Mouse (Mus musculus): ENCODE results near the gene Rimbp2. TPM values are rescaled to one million over a fixed set of nuclear protein-coding genes. Genes with fewer than 3 reads are reported as not detected.
A peak's percentile ranks its signal among the peaks of the same experiment; 100 is the strongest.

Rimbp2 gene
- polyA plus RNA-seq, 1 experiment: not detected

DNA sequence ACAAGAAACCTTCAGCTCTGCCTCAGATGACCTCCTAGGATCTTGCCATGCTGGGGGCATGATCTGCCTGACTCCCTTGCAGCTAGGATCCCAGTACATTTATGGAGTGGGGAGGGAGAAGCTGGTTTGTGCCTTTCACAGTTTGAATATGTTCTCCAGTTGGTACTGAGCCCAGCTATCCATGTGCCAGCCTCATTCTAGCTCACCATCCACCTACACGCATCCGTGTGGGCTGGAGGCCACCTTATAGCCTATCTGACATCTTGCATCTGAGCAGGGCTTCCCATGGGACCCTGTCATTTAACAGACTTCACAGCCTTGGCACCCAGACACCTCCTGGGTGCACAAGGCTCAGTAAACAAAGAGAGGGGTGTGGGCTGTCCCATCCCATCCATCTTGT, 148.2 kb downstream of the Rimbp2 start:
- no peak for TF ChIP-seq GATA1 (IDR thresholded peaks at IDR 0.05; ENCODE audit: borderline replicate concordance, low read length)
- TF ChIP-seq FLI1 (IDR thresholded peaks at IDR 0.05; ENCODE audit: low read length): no peak
- Histone ChIP-seq H3K27me3 (replicated peaks) (no peaks in the 10 kb centered on the region), H3K36me3 (replicated peaks; ENCODE audit: low read length) (no peaks in the 10 kb centered on the region), H3K4me1 (no peaks in the 10 kb centered on the region), H3K4me3 (replicated peaks) (no peak overlapping the region), H3K9me3 (peaks cover 83% of the 10 kb centered on the region)

DNA sequence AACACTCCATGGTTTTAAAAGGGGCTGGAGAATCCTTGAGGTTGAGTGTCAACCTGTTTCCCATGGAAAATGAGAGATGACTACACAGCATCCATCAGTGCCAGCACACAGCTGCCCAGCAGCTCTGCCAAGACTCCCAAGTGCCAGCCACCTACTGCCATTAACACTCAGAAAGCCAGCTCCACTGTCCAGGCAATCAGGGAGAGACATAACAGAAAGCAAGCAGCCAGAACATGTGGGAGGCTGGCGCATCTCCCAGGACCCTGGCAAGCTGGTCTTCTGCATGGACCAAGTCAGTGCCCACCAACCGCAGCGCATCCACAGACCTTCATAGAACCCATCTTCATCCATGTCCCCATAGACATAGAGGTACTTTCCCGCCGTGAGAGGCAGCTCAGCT, 152.7 kb downstream of the Rimbp2 start:
- Histone ChIP-seq H3K9me3 (peaks cover 87% of the 10 kb centered on the region), H3K36me3 (replicated peaks; ENCODE audit: low read length) (no peaks in the 10 kb centered on the region), H3K27me3 (replicated peaks) (no peaks in the 10 kb centered on the region), H3K4me1 (no peaks in the 10 kb centered on the region), H3K4me3 (replicated peaks) (no peak overlapping the region)
- TF ChIP-seq GATA1 (IDR thresholded peaks at IDR 0.05; ENCODE audit: borderline replicate concordance, low read length) (no peak), FLI1 (IDR thresholded peaks at IDR 0.05; ENCODE audit: low read length) (no peak)

DNA sequence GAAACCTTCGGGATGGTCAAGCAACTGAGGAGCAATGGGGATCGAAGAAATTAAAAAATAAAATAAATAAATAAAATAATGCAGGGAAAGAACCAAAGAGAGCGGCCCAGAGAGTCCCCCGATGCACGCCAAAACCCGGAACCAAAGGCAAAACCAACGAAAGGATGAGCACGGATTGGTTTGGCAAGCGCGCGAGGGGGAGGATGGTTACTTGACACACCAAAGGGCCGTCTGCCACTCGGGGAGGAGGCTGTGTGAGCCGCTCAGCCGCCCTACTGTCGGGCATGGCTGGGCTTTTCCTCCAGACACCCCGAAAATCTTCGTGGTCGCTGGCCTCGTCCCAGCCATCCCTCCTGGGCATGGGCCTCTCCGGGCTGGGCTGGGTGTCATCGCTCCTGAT, 171.7 kb downstream of the Rimbp2 start:
- H3K27me3 ChIP-seq (replicated peaks): no peaks in the 10 kb centered on the region

DNA sequence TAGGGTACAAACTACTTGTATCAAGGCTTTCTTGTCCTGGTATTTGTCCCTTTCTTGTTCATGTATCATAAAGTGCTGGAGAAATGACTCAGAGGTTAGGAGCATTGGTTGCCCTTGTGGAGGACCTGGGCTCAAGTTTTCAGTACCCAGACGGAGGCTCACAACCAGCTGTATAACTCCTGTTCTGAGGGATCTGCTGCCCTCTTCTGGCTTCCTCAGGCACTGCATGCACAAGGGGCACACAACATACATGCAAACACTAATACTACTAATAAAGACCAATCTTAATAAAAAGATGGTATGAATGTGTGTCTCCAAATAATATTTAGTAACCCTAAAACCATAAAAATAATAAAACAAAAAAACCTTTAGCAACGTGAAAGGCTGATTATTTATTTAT, 176.9 kb downstream of the Rimbp2 start:
- Histone ChIP-seq H3K4me3 (replicated peaks) (no peak overlapping the region), H3K27me3 (replicated peaks) (no peaks in the 10 kb centered on the region), H3K9me3 (peaks cover 83% of the 10 kb centered on the region), H3K4me1 (no peaks in the 10 kb centered on the region), H3K36me3 (replicated peaks; ENCODE audit: low read length) (no peaks in the 10 kb centered on the region)
- TF ChIP-seq FLI1 (IDR thresholded peaks at IDR 0.05; ENCODE audit: low read length): no peak
- TF ChIP-seq GATA1 (IDR thresholded peaks at IDR 0.05; ENCODE audit: borderline replicate concordance, low read length): no peak

More for the DNA sequence above, 171.7 kb downstream of the Rimbp2 start:
- Histone ChIP-seq H3K4me3 (replicated peaks) (no peak overlapping the region), H3K36me3 (replicated peaks; ENCODE audit: low read length) (no peaks in the 10 kb centered on the region), H3K9me3 (peaks cover 83% of the 10 kb centered on the region), H3K4me1 (no peaks in the 10 kb centered on the region)
- TF ChIP-seq GATA1 (IDR thresholded peaks at IDR 0.05; ENCODE audit: borderline replicate concordance, low read length) (no peak), FLI1 (IDR thresholded peaks at IDR 0.05; ENCODE audit: low read length) (no peak)

DNA sequence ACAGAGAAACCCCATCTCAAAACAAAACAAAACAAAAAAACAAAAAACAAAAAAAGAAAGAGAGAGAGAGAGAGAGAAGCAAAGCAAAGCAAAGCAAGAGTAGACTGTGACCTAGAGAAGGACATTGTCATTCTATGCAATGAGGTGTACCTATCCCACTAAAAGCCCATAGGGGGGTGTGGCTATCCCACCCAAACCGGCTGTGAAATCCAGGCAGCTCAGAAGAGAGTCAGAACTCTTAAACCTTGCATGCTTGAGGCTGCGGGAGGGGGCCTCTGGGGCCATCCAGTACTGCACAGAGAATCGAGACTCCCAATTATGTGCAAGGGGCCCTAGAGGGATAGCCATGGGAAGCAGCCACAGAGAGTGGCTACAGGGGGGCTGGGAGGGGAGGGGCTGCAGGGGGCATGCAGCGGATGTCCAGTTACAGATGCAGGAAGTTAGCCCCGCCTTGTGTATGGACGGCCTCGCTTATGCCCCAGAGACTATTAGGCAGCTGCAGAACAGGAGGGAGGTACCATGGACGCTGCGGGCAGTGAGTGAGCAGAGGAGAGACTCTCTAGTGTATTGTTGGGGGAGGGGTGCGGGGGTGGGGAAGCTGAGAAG, 184.2 kb downstream of the Rimbp2 start:
- Histone ChIP-seq H3K9me3 (peaks cover 40% of the 10 kb centered on the region), H3K4me1 (no peaks in the 10 kb centered on the region)
- TF ChIP-seq FLI1 (IDR thresholded peaks at IDR 0.05; ENCODE audit: low read length) (no peak), GATA1 (IDR thresholded peaks at IDR 0.05; ENCODE audit: borderline replicate concordance, low read length) (no peak)

DNA sequence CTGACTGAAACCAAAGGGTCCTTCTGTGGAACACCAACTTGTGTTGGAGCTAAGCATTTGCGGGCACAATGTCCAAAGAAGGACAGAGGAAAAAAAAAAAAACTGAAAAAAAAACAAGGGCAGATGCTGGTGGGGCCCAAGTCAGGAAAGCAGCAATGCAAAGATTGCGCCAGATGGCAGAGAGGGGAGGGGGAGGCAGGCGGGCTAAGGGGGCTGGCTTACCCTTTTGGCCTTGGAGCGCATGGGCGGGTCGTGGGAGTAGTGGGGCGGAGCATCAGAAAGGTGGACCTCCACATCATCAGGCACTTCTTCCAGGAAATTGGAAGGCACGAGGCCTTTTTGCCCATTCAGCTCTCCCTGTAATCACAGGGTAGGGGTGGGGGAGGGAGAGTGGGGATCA, 192.2 kb downstream of the Rimbp2 start:
- H3K36me3 ChIP-seq (replicated peaks; ENCODE audit: low read length): no peaks in the 10 kb centered on the region
- H3K9me3 ChIP-seq: peaks cover 70% of the 10 kb centered on the region
- TF ChIP-seq FLI1 (IDR thresholded peaks at IDR 0.05; ENCODE audit: low read length) (no peak), GATA1 (IDR thresholded peaks at IDR 0.05; ENCODE audit: borderline replicate concordance, low read length) (no peak)
- H3K4me3 ChIP-seq (replicated peaks): no peak overlapping the region
- no peaks in the 10 kb centered on the region for H3K4me1 ChIP-seq
- no peaks in the 10 kb centered on the region for H3K27me3 ChIP-seq (replicated peaks)

More for the DNA sequence above, 184.2 kb downstream of the Rimbp2 start:
- Histone ChIP-seq H3K36me3 (replicated peaks; ENCODE audit: low read length) (no peaks in the 10 kb centered on the region), H3K4me3 (replicated peaks) (no peak overlapping the region), H3K27me3 (replicated peaks) (no peaks in the 10 kb centered on the region)

DNA sequence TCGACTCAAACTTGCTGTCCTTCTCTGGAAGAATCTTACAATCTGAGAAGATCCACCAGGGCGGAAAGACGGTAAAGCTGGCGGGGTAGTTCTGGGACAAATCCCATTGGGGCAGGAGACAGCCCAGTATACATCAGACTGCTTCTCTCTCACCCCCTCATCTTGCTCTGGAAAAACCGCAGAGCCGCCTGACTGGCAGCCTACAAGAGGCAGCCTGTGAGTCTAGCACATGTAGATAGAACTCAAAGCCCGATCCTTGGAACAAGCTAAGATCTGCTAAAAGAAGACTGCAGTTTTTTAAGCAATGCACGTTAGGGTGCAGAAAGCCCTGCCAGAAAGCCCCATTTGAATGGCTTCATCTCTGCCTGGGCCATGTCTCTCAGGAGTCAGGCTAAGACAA, 207.0 kb downstream of the Rimbp2 start:
- no peak overlapping the region for H3K4me3 ChIP-seq (replicated peaks)
- TF ChIP-seq GATA1 (IDR thresholded peaks at IDR 0.05; ENCODE audit: borderline replicate concordance, low read length): no peak
- TF ChIP-seq FLI1 (IDR thresholded peaks at IDR 0.05; ENCODE audit: low read length): no peak
- H3K36me3 ChIP-seq (replicated peaks; ENCODE audit: low read length): no peaks in the 10 kb centered on the region
- peaks cover 85% of the 10 kb centered on the region for H3K9me3 ChIP-seq
- H3K27me3 ChIP-seq (replicated peaks): no peaks in the 10 kb centered on the region
- H3K4me1 ChIP-seq: no peaks in the 10 kb centered on the region

DNA sequence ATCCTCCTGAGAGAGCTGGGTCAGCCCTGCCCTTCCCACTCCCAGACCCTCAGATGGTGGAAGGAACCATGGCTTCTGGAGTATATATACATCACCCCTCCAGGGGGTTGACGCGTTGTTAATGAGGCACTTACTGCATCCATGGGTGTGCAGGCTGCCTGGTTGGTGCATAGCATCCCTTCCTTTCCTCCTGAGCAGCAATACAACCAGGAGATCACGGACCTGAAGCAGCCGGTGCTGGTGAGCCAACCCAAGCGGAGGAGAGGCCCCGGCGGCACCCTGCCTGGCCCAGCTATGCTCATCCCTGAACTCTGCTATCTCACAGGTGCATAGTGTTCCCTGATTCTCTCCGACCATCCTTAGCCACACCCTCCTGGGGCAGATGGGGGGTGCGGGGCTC, 208.1 kb downstream of the Rimbp2 start:
- Histone ChIP-seq H3K4me1 (no peaks in the 10 kb centered on the region), H3K4me3 (replicated peaks) (peak overlapping the region; percentile 18), H3K9me3 (peaks cover 81% of the 10 kb centered on the region), H3K36me3 (replicated peaks; ENCODE audit: low read length) (no peaks in the 10 kb centered on the region), H3K27me3 (replicated peaks) (no peaks in the 10 kb centered on the region)
- TF ChIP-seq GATA1 (IDR thresholded peaks at IDR 0.05; ENCODE audit: borderline replicate concordance, low read length) (no peak), FLI1 (IDR thresholded peaks at IDR 0.05; ENCODE audit: low read length) (no peak)

DNA sequence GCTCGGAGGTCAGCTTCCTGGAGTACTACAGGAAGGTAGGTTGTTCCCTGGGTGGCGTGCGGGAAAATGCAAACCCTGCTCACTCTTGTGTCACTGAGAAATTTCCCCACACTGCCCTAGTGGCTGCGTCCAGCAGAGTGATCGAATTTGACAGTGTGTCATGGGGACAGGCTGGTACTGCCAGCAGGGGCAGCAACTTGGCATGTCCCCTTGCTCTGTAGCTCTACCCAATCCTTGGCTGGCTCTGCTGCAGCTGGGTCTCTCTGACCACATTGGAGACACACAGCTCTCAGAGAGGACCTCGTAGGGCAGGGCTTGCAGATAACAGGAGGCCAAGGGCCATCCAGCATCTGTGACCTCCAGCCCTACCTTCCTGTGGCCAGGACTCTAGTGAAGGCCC, 208.9 kb downstream of the Rimbp2 start:
- peak overlapping the region; percentile 42 for H3K4me3 ChIP-seq (replicated peaks)
- TF ChIP-seq GATA1 (IDR thresholded peaks at IDR 0.05; ENCODE audit: borderline replicate concordance, low read length) (no peak), FLI1 (IDR thresholded peaks at IDR 0.05; ENCODE audit: low read length) (no peak)
- no peaks in the 10 kb centered on the region for H3K4me1 ChIP-seq
- no peaks in the 10 kb centered on the region for H3K27me3 ChIP-seq (replicated peaks)
- H3K9me3 ChIP-seq: peaks cover 81% of the 10 kb centered on the region
- no peaks in the 10 kb centered on the region for H3K36me3 ChIP-seq (replicated peaks; ENCODE audit: low read length)

DNA sequence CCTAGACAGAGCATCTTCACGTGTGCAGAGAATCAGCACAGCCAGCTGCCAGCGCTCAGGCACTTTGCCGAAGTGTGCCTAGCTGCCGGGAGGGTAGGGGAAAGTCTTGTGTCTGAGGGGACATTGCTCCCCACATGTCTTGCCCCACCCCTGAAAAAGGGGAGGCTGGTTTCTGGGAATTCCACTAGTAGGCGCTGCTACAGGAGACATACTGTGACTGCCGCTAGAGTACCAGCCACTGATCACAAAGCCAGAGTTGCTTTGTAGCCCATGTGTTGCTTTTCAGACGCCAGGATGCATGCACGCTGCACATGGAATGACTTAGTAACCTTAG, 213.5 kb downstream of the Rimbp2 start:
- Histone ChIP-seq H3K27me3 (replicated peaks) (no peaks in the 10 kb centered on the region), H3K9me3 (peaks cover 66% of the 10 kb centered on the region), H3K4me1 (no peaks in the 10 kb centered on the region), H3K36me3 (replicated peaks; ENCODE audit: low read length) (no peaks in the 10 kb centered on the region), H3K4me3 (replicated peaks) (no peak overlapping the region)
- TF ChIP-seq GATA1 (IDR thresholded peaks at IDR 0.05; ENCODE audit: borderline replicate concordance, low read length) (no peak), FLI1 (IDR thresholded peaks at IDR 0.05; ENCODE audit: low read length) (no peak)
